Mouse (Mus musculus) frontal cortex, postnatal 14 days (tissue): ENCODE measurements at regions not wholly inside any gene's neighbourhood (a gene's known extent, or its start where the extent isn't known, plus 50 kb on each side); places are given as distances from the start of the nearest gene placed in this dataset.

Experiments used
- DNase-seq, 2 experiments: peaks; one replicate each; pipeline ENCODE4 v3.0.0; 2022; ENCODE audit warnings: low spot score in 2 of 2

- DNase-seq, result no peak
These were observed 226.1 kb upstream of the BB014433 start for GRCm38 (mm10) chr8:15271793-15272587.

DNA sequence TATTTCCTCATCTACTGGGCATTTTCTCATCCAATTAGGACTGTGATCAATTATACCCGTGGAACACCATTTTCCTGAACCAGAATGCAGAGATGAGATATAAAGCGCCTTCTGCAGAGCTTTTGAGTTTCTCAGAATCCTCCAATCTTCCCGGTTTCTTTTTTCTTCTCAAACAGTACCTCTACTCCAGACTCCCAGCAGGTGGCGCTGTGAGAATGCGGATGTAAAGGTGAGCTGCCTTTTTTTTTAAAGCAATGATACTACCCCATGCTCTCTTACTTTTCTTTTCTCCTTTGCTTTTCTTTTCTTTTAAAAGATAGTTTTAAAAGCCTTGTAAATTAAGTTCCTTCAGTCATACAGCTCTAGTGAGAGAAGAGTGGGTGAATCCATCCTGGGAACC is 224.4 kb upstream of the BB014433 start:
- peak; percentile 64 to 84 for DNase-seq

- DNase-seq, result no peak
These were observed 199.1 kb upstream of the BB014433 start for GRCm38 (mm10) chr8:15244770-15245485.

GRCm38 (mm10) chr8:15235410-15235809 is 189.5 kb upstream of the BB014433 start:
- no peak for DNase-seq

GRCm38 (mm10) chr8:15233241-15233640 is 187.4 kb upstream of the BB014433 start:
- no peak for DNase-seq

- no peak for DNase-seq
These were observed 184.3 kb upstream of the BB014433 start for GRCm38 (mm10) chr8:15230217-15230616.

- DNase-seq, result peak in 1 of 2 experiments; percentile 69
These were observed 175.5 kb upstream of the BB014433 start for GRCm38 (mm10) chr8:15221211-15221912.

GRCm38 (mm10) chr8:15209856-15210521 is 164.1 kb upstream of the BB014433 start:
- DNase-seq, result no peak

- no peak for DNase-seq
These were observed 155.7 kb upstream of the BB014433 start for GRCm38 (mm10) chr8:15201556-15201955.

DNA sequence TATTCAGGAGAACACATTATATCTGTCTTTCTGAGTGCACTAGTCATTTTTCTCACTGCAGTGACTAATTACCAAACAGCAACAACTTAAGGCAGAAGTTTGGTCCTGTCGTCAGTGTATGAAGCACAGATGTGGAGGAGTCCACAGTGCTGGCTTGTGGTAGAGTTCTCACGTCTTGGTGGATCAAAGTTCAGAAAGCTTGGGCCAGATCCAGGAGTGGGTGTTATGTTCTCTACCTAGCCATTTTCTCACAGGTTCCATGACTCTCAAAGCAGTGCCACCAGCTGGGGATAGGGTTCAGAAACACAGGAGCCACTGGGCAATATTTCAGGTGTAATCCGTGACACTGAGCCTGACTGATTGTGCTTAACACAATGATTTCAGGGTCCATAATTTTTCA is 144.8 kb upstream of the BB014433 start:
- DNase-seq, result no peak

DNA sequence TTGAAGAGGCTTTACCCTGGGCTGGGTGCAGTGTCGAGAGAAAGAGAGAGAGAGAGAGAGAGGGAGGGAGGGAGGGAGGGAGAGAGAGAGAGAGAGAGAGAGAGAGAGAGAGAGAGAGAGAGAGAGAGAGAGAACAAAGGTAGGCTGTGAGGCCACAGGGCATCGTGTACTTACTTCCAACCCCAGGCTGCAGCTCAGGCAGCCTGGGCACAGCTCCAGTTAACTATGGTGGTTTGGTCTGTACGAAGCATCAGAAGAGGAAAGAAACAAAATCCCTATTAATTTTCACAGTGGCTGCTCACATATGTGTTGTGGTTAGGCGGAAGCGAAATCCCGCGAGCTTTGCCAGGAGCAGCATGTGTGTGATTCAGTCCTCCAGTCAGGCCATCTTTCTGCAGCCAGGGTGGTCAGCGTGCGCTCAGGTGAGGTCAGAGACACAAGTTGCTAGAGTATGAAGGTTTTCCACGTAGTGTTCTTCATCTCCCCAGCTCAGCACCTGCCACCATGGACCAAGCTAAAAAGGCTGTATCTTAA is 143.3 kb upstream of the BB014433 start:
- no peak for DNase-seq
